Mouse (Mus musculus) intestine, embryonic 14.5 days (tissue): ENCODE results near the gene Tns3. TPM values are rescaled to one million over a fixed set of nuclear protein-coding genes. Genes with fewer than 3 reads are reported as not detected.

Source experiments
- ATAC-seq: fragments of 200-750 bp; cut with Nextera tagmentation; replicated peaks from 2 replicates; pipeline ENCODE4 v1.8.0; 2017; ENCODE audit warnings: low read depth, moderate number of reproducible peaks, moderate TSS enrichment, moderate library complexity; ENCODE audit not compliant: low FRiP score, low TSS enrichment
- DNase-seq: peaks from one replicate; pipeline ENCODE4 v3.0.0-alpha.2; 2018; ENCODE audit warnings: low spot score
- H3K27ac ChIP-seq: fragments of 300-500 bp; sonication (generic); 2 replicates; pipeline ENCODE4 v1.5.1; 2014; ENCODE audit warnings: low read depth, mild to moderate bottlenecking, control low read depth
- H3K27me3 ChIP-seq: fragments of 300-500 bp; sonication (generic); replicated peaks from 2 replicates; pipeline ENCODE4 v1.6.1; 2014; ENCODE audit warnings: low read length, control low read depth; ENCODE audit not compliant: control insufficient read depth, insufficient read depth
- H3K36me3 ChIP-seq: fragments of 300-500 bp; sonication (generic); 2 replicates; pipeline ENCODE4 v1.6.1; 2014; ENCODE audit warnings: low read length, control low read depth; ENCODE audit not compliant: control insufficient read depth, insufficient read depth
- H3K4me1 ChIP-seq: fragments of 300-500 bp; sonication (generic); replicated peaks from 2 replicates; pipeline ENCODE4 v1.6.1; 2014; ENCODE audit warnings: low read length, control low read depth, mixed read lengths; ENCODE audit not compliant: control insufficient read depth, insufficient read depth
- H3K4me2 ChIP-seq: fragments of 300-500 bp; sonication (generic); 2 replicates; pipeline ENCODE4 v1.6.1; 2014; ENCODE audit warnings: low read length
- H3K4me3 ChIP-seq: fragments of 300-500 bp; sonication (generic); 2 replicates; pipeline ENCODE4 v1.5.1; 2014; ENCODE audit warnings: low read depth, low read length, control low read depth, mixed read lengths
- H3K9ac ChIP-seq: fragments of 300-500 bp; sonication (generic); 2 replicates; pipeline ENCODE4 v1.6.1; 2014; ENCODE audit warnings: mild to moderate bottlenecking, low read length
- H3K9me3 ChIP-seq: fragments of 300-500 bp; sonication (generic); 2 replicates; pipeline ENCODE4 v1.6.1; 2016; ENCODE audit warnings: low read length, control low read depth; ENCODE audit not compliant: control insufficient read depth
- WGBS: fragments of 180-500 bp; shearing (Covaris S2); extraction: QIAGEN DNeasy Blood & Tissue Kit; methylation state at CpG from one replicate; pipeline ENCODE4 v1.1.7; 2014; 5-methylcytosine and 5-hydroxymethylcytosine counted together
- polyA plus RNA-seq: library from polyadenylated mRNA; unstranded; fragments of >200 nt; fragmentation: Nextera tagmentation; extraction: Ambion mirVana; gene quantifications from 2 replicates; pipeline ENCODE4 v1.2.1, GENCODE M21; 2014

Gene Tns3
- polyA plus RNA-seq, 1 experiment from 2014 or later: 25.7 TPM

- DNase-seq (no peak), ATAC-seq (no peak)
- H3K36me3 ChIP-seq: peaks cover 50% of the 10 kb centered on the region
- no peak overlapping the region for H3K9ac ChIP-seq
- H3K4me1 ChIP-seq: peaks cover 21% of the 10 kb centered on the region
- H3K9me3 ChIP-seq: no peaks in the 10 kb centered on the region
- WGBS: 88% methylated on average over 6 of the region's 6 CpGs
- H3K27me3 ChIP-seq: no peaks in the 10 kb centered on the region
- no peak overlapping the region for H3K27ac ChIP-seq
- H3K4me2 ChIP-seq: no peak overlapping the region
- H3K4me3 ChIP-seq: no peak overlapping the region
These were observed 211.1 kb downstream of the Tns3 start for GRCm38 (mm10) chr11:8453252-8453651.

- no peak for DNase-seq
- H3K9ac ChIP-seq: no peak overlapping the region
- H3K27me3 ChIP-seq: no peaks in the 10 kb centered on the region
- H3K4me1 ChIP-seq: peaks cover 11% of the 10 kb centered on the region
- no peaks in the 10 kb centered on the region for H3K9me3 ChIP-seq
- no peak overlapping the region for H3K27ac ChIP-seq
- ATAC-seq: no peak
- peaks cover 59% of the 10 kb centered on the region for H3K36me3 ChIP-seq
- 80% methylated on average over 6 of the region's 6 CpGs for WGBS
- H3K4me3 ChIP-seq: no peak overlapping the region
- no peak overlapping the region for H3K4me2 ChIP-seq
These were observed 212.6 kb downstream of the Tns3 start for GRCm38 (mm10) chr11:8451597-8452201.

GRCm38 (mm10) chr11:8450540-8450939, 213.8 kb downstream of the Tns3 start:
- no peak for DNase-seq
- ATAC-seq: no peak
- no peak overlapping the region for H3K27ac ChIP-seq
- H3K4me1 ChIP-seq: peaks cover 9% of the 10 kb centered on the region; the same call in 1 of the 2 replicates
- H3K36me3 ChIP-seq: peaks cover 63% of the 10 kb centered on the region
- no peak overlapping the region for H3K4me3 ChIP-seq
- no peaks in the 10 kb centered on the region for H3K9me3 ChIP-seq
- H3K4me2 ChIP-seq: no peak overlapping the region
- no peak overlapping the region for H3K9ac ChIP-seq
- no peaks in the 10 kb centered on the region for H3K27me3 ChIP-seq
- WGBS: 86% methylated on average over 4 of the region's 4 CpGs

- H3K36me3 ChIP-seq: peaks cover 86% of the 10 kb centered on the region
- 0 out of 2 replicates have a peak, but pooled peaks have one; percentile 17 for ATAC-seq
- no peak overlapping the region for H3K4me3 ChIP-seq
- H3K4me2 ChIP-seq: no peak overlapping the region
- H3K27me3 ChIP-seq: no peaks in the 10 kb centered on the region
- H3K9ac ChIP-seq: no peak overlapping the region
- peak; percentile 66 for DNase-seq
- peaks cover 8% of the 10 kb centered on the region; the same call in 1 of the 2 replicates for H3K4me1 ChIP-seq
- no peak overlapping the region for H3K27ac ChIP-seq
- WGBS: 41% methylated on average over 8 of the region's 8 CpGs
- no peaks in the 10 kb centered on the region for H3K9me3 ChIP-seq
These were observed 218.4 kb downstream of the Tns3 start for GRCm38 (mm10) chr11:8445915-8446356.

- WGBS: 88% methylated on average over 13 of the region's 13 CpGs
- Histone ChIP-seq H3K9ac (no peak overlapping the region), H3K9me3 (no peaks in the 10 kb centered on the region), H3K4me2 (no peak overlapping the region), H3K27ac (no peak overlapping the region), H3K4me1 (peaks cover 8% of the 10 kb centered on the region; the same call in 1 of the 2 replicates), H3K27me3 (no peaks in the 10 kb centered on the region), H3K4me3 (no peak overlapping the region), H3K36me3 (peaks cover 80% of the 10 kb centered on the region)
- no peak for ATAC-seq
- DNase-seq: no peak
These were observed 219.4 kb downstream of the Tns3 start for GRCm38 (mm10) chr11:8444759-8445422.

- Histone ChIP-seq H3K36me3 (peaks cover 79% of the 10 kb centered on the region), H3K9me3 (no peaks in the 10 kb centered on the region), H3K4me1 (peaks cover 8% of the 10 kb centered on the region; the same call in 1 of the 2 replicates), H3K27me3 (no peaks in the 10 kb centered on the region), H3K27ac (no peak overlapping the region), H3K4me2 (no peak overlapping the region), H3K4me3 (no peak overlapping the region), H3K9ac (no peak overlapping the region)
- ATAC-seq (no peak), DNase-seq (no peak)
- 75% methylated on average over 11 of the region's 11 CpGs for WGBS
These were observed 220.6 kb downstream of the Tns3 start for GRCm38 (mm10) chr11:8443539-8444292.

GRCm38 (mm10) chr11:8440706-8441105, 223.6 kb downstream of the Tns3 start:
- DNase-seq (peak; percentile 18), ATAC-seq (no peak)
- Histone ChIP-seq H3K9ac (no peak overlapping the region), H3K27me3 (no peaks in the 10 kb centered on the region), H3K36me3 (peaks cover 87% of the 10 kb centered on the region), H3K27ac (no peak overlapping the region), H3K9me3 (no peaks in the 10 kb centered on the region), H3K4me2 (no peak overlapping the region), H3K4me3 (no peak overlapping the region), H3K4me1 (0 out of 2 replicates have a peak, but pooled peaks cover 3% of the 10 kb centered on the region)
- 96% methylated on average over 2 of the region's 2 CpGs for WGBS

- Histone ChIP-seq H3K4me2 (no peak overlapping the region), H3K27ac (no peak overlapping the region), H3K4me3 (no peak overlapping the region), H3K9ac (no peak overlapping the region), H3K27me3 (no peaks in the 10 kb centered on the region), H3K4me1 (no peaks in the 10 kb centered on the region), H3K9me3 (no peaks in the 10 kb centered on the region), H3K36me3 (peaks cover 87% of the 10 kb centered on the region)
- ATAC-seq: no peak
- DNase-seq: peak; percentile 35
- WGBS: 97% methylated on average over 5 of the region's 5 CpGs
These were observed 224.1 kb downstream of the Tns3 start for GRCm38 (mm10) chr11:8440221-8440620.
